Mouse (Mus musculus): ENCODE measurements at regions not wholly inside any gene's neighbourhood (a gene's known extent, or its start where the extent isn't known, plus 50 kb on each side); places are given as distances from the start of the nearest gene placed in this dataset.
A peak's percentile ranks its signal among the peaks of the same experiment; 100 is the strongest.
"Not testable (repeated sequence)": the region's sequence is repeated elsewhere in the genome, so short reads cannot be mapped to it uniquely, and the experiment has no call there.

GRCm38 (mm10) chr8:126825877-126826276, 119.8 kb downstream of the Tomm20 start:
- Histone ChIP-seq H3K36me3 (replicated peaks) (no peaks in the 10 kb centered on the region), H3K27me3 (replicated peaks) (no peaks in the 10 kb centered on the region), H3K4me3 (peak overlapping the region; percentile 7; the same call in 1 of the 2 replicates), H3K9ac (0 out of 2 replicates have a peak overlapping the region, but pooled peaks have one; percentile 6), H3K4me2 (peak overlapping the region; percentile 41), H3K9me3 (no peaks in the 10 kb centered on the region), H3K4me1 (peaks cover 32% of the 10 kb centered on the region), H3K27ac (peak overlapping the region; percentile 96)
- peak; percentile 89 for ATAC-seq (replicated peaks)
- WGBS, result 16% methylated on average over 3 of the region's 3 CpGs

DNA sequence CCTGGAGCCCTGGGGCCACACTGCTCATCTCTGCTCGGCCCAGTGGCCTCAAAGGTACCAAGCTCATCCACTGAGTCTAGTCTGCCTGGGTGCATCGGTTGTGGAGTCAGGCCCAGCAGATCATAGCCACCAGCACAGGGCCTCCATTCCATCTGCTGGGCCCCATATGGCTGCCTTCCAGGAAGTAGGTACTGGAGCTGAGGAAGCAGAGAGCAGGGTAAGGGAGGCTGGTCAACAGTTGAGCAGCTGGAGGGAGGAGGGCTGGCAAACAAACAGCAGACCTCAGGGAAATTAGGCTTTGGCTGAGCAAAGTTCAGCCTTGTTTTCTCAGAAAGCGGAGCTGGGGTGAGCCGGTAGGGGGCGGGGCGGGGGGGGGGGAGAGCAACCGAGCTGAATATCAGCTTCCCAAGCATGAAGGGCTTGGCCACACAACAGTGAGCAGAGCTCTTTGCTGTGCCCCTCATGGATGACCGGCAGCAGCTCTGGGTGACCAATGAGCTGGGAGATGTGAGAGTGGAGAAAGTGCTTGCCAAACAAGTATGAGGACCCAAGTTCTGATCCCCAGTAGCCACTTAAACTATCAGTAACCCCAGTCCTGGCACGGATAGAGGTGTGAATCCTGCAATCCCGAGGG, 121.0 kb downstream of the Tomm20 start:
- Histone ChIP-seq H3K4me2 (no peak overlapping the region), H3K27me3 (replicated peaks) (no peaks in the 10 kb centered on the region), H3K9me3 (no peaks in the 10 kb centered on the region), H3K36me3 (replicated peaks) (no peaks in the 10 kb centered on the region), H3K4me3 (no peak overlapping the region), H3K4me1 (peaks cover 32% of the 10 kb centered on the region), H3K27ac (peak overlapping the region; percentile 96), H3K9ac (no peak overlapping the region)
- ATAC-seq (replicated peaks), result no peak
- 46% methylated on average over 9 of the region's 10 CpGs for WGBS

- 96% methylated on average over 4 of the region's 4 CpGs for WGBS
- Histone ChIP-seq H3K9me3 (no peaks in the 10 kb centered on the region), H3K27me3 (replicated peaks) (no peaks in the 10 kb centered on the region), H3K9ac (no peak overlapping the region), H3K4me2 (no peak overlapping the region), H3K4me1 (peaks cover 23% of the 10 kb centered on the region), H3K27ac (no peak overlapping the region), H3K4me3 (no peak overlapping the region), H3K36me3 (replicated peaks) (no peaks in the 10 kb centered on the region)
- no peak for ATAC-seq (replicated peaks)
Observed at GRCm38 (mm10) chr8:126822269-126822668, 123.4 kb downstream of the Tomm20 start.

DNA sequence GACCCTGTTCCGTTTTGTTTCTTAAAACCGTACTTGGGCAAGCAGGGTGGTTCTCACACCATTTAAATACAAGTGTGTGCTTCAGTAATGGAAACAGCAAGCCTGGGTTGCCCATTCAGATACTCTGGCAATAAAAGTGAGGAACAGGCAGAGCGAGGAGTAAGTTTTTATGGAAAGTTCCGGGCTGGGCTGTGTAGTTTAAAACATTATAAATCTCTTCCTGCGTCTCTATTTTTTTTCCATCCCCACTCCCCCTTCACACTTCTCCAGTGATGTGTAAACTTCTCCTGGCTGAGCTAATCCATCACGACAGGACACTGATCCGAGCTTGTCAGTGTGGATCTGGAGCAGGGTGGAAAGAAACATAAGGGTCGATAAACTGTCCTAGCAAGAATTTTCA, 124.4 kb downstream of the Tomm20 start:
- H3K9me3 ChIP-seq, result no peaks in the 10 kb centered on the region
- H3K27ac ChIP-seq, result no peak overlapping the region
- ATAC-seq (replicated peaks), result no peak
- H3K4me1 ChIP-seq, result peaks cover 13% of the 10 kb centered on the region
- H3K4me2 ChIP-seq, result no peak overlapping the region
- WGBS, result 60% methylated on average over 8 of the region's 8 CpGs
- H3K36me3 ChIP-seq (replicated peaks), result no peaks in the 10 kb centered on the region
- H3K4me3 ChIP-seq, result no peak overlapping the region
- no peaks in the 10 kb centered on the region for H3K27me3 ChIP-seq (replicated peaks)
- H3K9ac ChIP-seq, result no peak overlapping the region

- H3K4me1 ChIP-seq, result peaks cover 5% of the 10 kb centered on the region
- H3K9ac ChIP-seq, result no peak overlapping the region
- H3K4me3 ChIP-seq, result no peak overlapping the region
- 95% methylated on average over 2 of the region's 2 CpGs for WGBS
- no peaks in the 10 kb centered on the region for H3K36me3 ChIP-seq (replicated peaks)
- H3K9me3 ChIP-seq, result no peaks in the 10 kb centered on the region
- H3K27me3 ChIP-seq (replicated peaks), result no peaks in the 10 kb centered on the region
- no peak for ATAC-seq (replicated peaks)
- no peak overlapping the region for H3K27ac ChIP-seq
- H3K4me2 ChIP-seq, result no peak overlapping the region
Observed at GRCm38 (mm10) chr8:126820502-126820901, 125.1 kb downstream of the Tomm20 start.

DNA sequence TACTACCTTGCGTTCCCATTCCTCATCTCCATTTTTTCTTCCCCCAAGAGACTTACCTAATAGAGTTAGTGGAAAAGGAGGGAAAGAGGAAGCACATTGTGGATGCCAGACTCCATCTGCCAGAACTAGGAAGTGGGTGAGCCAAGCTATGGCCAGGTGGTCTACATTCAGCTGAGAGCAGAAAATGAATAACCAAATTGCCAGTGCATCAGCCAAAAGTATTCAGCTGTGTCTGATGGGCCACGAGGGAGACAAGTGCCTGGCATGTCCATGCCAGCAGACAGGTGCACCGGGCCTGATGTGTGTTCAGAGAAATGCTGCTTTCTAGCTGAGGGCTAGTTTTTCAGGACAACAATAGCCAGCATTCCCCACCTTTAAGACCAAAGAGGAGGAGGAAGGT, 126.4 kb downstream of the Tomm20 start:
- H3K27ac ChIP-seq, result no peak overlapping the region
- H3K4me2 ChIP-seq, result no peak overlapping the region
- H3K9ac ChIP-seq, result no peak overlapping the region
- no peaks in the 10 kb centered on the region for H3K27me3 ChIP-seq (replicated peaks)
- no peaks in the 10 kb centered on the region for H3K4me1 ChIP-seq
- no peak for ATAC-seq (replicated peaks)
- H3K9me3 ChIP-seq, result no peaks in the 10 kb centered on the region
- WGBS, result 89% methylated on average over 3 of the region's 3 CpGs
- H3K4me3 ChIP-seq, result no peak overlapping the region
- H3K36me3 ChIP-seq (replicated peaks), result no peaks in the 10 kb centered on the region

DNA sequence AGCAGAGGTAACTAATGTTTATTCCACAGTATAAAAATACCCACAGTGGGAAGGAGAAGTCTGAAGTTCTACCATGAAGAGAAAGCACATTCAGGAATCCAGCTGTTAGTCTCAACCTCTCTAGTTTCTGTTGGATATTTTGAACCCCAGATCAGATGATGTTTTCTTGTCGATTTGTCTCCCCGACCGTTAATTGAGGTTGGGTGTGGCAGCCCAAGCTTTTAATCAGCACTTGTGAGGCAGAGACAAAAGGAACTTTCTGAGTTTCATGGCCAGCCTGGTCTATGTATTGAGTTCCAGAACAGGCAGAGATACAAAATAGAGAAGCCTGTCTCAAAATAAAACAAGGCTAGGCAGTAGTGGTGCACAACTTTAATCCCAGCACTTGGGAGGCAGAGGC, 129.5 kb downstream of the Tomm20 start:
- no peak for ATAC-seq (replicated peaks)
- H3K36me3 ChIP-seq (replicated peaks), result no peaks in the 10 kb centered on the region
- H3K27ac ChIP-seq, result no peak overlapping the region
- no peak overlapping the region for H3K4me3 ChIP-seq
- H3K27me3 ChIP-seq (replicated peaks), result no peaks in the 10 kb centered on the region
- H3K9me3 ChIP-seq, result no peaks in the 10 kb centered on the region
- H3K4me2 ChIP-seq, result no peak overlapping the region
- WGBS, result 93% methylated on average over 3 of the region's 3 CpGs
- no peak overlapping the region for H3K9ac ChIP-seq
- no peaks in the 10 kb centered on the region for H3K4me1 ChIP-seq

DNA sequence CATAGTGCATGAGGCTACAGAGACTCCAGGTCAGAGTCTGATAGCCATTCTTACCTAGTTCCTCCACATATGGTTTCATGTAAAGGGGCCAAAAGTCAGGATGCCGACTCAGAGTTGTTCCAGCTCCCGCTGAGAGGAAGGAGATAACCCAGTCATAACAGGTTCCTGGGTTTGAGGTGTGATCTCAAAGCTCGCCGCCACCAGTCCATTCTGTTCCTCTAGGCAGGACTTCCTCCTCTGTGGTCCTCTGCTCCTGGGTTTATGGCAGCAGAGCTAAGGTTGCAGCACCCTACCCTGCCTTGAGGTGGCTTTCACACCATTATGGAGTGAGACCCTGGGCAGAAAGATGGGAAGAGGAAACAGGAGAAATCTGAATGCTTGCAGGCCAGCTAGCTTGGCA, 131.2 kb downstream of the Tomm20 start:
- no peak for ATAC-seq (replicated peaks)
- 88% methylated on average over 4 of the region's 4 CpGs for WGBS

DNA sequence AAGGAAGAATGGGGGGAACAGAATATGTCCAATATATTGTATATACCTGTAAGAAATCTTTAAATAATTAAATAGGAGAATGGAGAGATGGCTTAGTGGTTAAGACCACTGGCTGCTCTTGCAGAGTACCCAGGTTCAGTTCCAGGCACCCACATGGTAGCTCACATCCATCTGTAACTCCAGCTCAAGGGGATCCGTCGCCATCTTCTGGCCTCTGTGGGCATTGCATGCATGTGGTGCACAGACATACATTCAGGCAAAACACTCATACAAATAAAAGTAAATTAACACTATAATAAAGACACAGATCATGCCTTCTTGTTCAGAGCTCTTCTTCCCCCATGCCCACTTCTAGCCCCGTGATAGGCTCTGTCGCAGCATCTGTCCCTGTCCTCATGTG, 132.0 kb downstream of the Tomm20 start:
- 74% methylated on average over 4 of the region's 4 CpGs for WGBS
- H3K4me3 ChIP-seq, result no peak overlapping the region
- no peak for ATAC-seq (replicated peaks)
- H3K9me3 ChIP-seq, result no peaks in the 10 kb centered on the region
- no peak overlapping the region for H3K9ac ChIP-seq
- no peaks in the 10 kb centered on the region for H3K36me3 ChIP-seq (replicated peaks)
- no peaks in the 10 kb centered on the region for H3K27me3 ChIP-seq (replicated peaks)
- H3K4me2 ChIP-seq, result no peak overlapping the region
- H3K4me1 ChIP-seq, result no peaks in the 10 kb centered on the region
- no peak overlapping the region for H3K27ac ChIP-seq

More for the DNA sequence above, 131.2 kb downstream of the Tomm20 start:
- Histone ChIP-seq H3K27ac (no peak overlapping the region), H3K4me1 (no peaks in the 10 kb centered on the region), H3K27me3 (replicated peaks) (no peaks in the 10 kb centered on the region), H3K4me2 (no peak overlapping the region), H3K4me3 (no peak overlapping the region), H3K9ac (no peak overlapping the region), H3K9me3 (no peaks in the 10 kb centered on the region), H3K36me3 (replicated peaks) (no peaks in the 10 kb centered on the region)

DNA sequence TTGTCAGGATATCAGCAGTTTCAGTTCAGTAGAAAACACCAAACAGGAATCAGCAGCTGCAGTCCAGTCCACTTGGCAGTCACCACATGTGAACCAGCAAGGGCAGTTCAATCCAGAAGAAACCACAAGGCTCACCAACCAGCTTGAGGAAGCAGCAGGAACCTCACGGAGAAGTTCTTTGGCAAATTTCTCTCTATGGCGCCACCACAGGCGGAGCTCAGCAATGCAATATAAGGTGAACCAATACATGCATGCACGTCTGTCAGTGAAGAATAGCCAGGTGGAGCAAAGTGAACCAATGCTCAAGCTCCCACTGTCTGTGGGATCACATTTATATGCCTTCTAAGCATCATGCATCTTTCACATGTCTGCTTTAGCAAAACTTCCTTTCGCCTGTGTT, 132.9 kb downstream of the Tomm20 start:
- ATAC-seq (replicated peaks), result no peak
- H3K4me2 ChIP-seq, result no peak overlapping the region
- no peak overlapping the region for H3K27ac ChIP-seq
- H3K4me3 ChIP-seq, result no peak overlapping the region
- H3K9ac ChIP-seq, result no peak overlapping the region
- no peaks in the 10 kb centered on the region for H3K9me3 ChIP-seq
- H3K4me1 ChIP-seq, result no peaks in the 10 kb centered on the region
- no peaks in the 10 kb centered on the region for H3K36me3 ChIP-seq (replicated peaks)
- no peaks in the 10 kb centered on the region for H3K27me3 ChIP-seq (replicated peaks)
- WGBS, result 89% methylated on average over 5 of the region's 5 CpGs

DNA sequence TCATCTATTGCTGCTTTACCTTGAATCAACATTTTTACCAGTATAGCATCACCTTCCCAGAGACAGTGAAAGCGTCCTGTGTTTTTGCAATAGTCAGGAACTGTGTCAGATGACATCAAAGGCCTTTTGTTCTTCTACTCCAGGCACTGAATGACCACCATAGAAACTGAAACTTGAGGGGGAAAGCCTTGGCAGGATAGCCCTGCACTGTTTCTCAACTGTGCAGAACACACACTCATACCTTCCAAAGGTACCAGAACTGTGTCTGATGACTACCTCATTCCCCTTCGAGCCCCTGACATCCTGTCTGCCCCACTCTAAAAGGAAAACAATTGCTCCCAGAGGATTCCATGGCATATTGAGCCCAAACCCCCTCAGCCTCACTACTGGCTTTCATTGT, 134.3 kb downstream of the Tomm20 start:
- H3K27me3 ChIP-seq (replicated peaks); H3K4me2 ChIP-seq; H3K4me3 ChIP-seq; H3K9ac ChIP-seq; H3K4me1 ChIP-seq; ATAC-seq (replicated peaks); H3K9me3 ChIP-seq; H3K36me3 ChIP-seq (replicated peaks); H3K27ac ChIP-seq: not testable (repeated sequence)
- WGBS, result 54% methylated on average over 2 of the region's 2 CpGs

- no peak overlapping the region for H3K4me3 ChIP-seq
- no peaks in the 10 kb centered on the region for H3K9me3 ChIP-seq
- no peak overlapping the region for H3K27ac ChIP-seq
- no peak for ATAC-seq (replicated peaks)
- no peaks in the 10 kb centered on the region for H3K36me3 ChIP-seq (replicated peaks)
- H3K9ac ChIP-seq, result no peak overlapping the region
- WGBS, result 91% methylated on average over 5 of the region's 5 CpGs
- H3K4me1 ChIP-seq, result no peaks in the 10 kb centered on the region
- H3K4me2 ChIP-seq, result no peak overlapping the region
- H3K27me3 ChIP-seq (replicated peaks), result no peaks in the 10 kb centered on the region
Observed at GRCm38 (mm10) chr8:126810516-126810915, 135.1 kb downstream of the Tomm20 start.

DNA sequence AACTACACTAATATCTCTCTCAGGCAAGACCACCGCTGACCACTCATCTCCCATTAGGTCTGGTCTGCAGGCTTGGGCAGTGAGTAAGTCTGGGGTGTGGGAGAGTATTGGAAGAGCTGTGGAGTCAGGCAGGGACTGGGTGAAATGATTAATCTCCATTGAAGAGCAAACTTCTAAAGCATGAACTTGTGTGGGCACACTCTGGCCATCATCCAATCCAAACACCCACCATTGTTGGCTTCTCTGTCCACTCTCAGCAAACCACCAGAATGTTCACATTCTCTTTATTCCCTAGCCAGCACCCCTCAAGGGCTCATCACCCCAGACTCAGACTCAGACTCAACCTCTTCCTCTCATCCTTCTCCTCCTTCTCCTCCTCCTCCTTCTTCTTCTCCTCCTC, 136.3 kb downstream of the Tomm20 start:
- Histone ChIP-seq H3K9ac (no peak overlapping the region), H3K4me1 (no peaks in the 10 kb centered on the region), H3K4me2 (no peak overlapping the region), H3K9me3 (no peaks in the 10 kb centered on the region), H3K4me3 (no peak overlapping the region), H3K36me3 (replicated peaks) (no peaks in the 10 kb centered on the region), H3K27me3 (replicated peaks) (no peaks in the 10 kb centered on the region), H3K27ac (no peak overlapping the region)
- 95% methylated on average over 1 of the region's 1 CpGs for WGBS
- ATAC-seq (replicated peaks), result no peak
